Mouse (Mus musculus): Measurements from ENCODE around the gene Olfr1457. TPM values are rescaled to one million over a fixed set of nuclear protein-coding genes. Genes with fewer than 3 reads are reported as not detected.

Olfr1457 gene
- polyA plus RNA-seq (2015; fragmentation: Nextera tagmentation; extraction: Ambion mirVana): not detected in 2 replicates

DNA sequence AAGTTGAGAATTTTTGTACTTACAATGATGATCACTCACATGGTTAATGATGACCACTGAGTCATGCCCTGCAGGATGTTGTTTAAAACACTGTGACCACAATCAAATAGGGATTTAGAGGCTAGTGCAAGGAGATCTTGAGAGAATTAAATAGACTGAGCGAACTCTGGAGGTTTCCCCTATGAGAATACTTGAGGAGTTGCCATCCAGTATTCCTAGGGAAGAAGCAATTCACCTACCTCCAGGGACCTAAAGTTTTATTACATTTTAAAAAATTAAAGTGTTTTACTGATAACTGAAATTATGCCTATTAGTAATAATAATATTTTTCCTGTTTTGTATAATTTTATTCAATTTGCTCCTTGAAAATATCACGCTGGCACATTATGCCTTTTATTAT, at the start of gene Olfr1457:
TSS of gene Olfr1457 (minus strand) at position 101 of the 400 bp plus-strand sequence.
- H3K27ac ChIP-seq: no peak within 1 kb of the TSS
- H3K9me3 ChIP-seq: no peaks in the 10 kb centered on the region; the same call in 1 of the 2 replicates
- no peak within 1 kb of the TSS for H3K4me3 ChIP-seq
- no peak within 1 kb of the TSS for H3K4me2 ChIP-seq (replicated peaks)
- no peaks in the 10 kb centered on the region for H3K27me3 ChIP-seq
- no peaks in the 10 kb centered on the region for H3K36me3 ChIP-seq
- H3K9ac ChIP-seq: no peak within 1 kb of the TSS
- 68% methylated on average over 2 of the region's 2 CpGs for WGBS
- no peak for ATAC-seq (ENCODE audit: low FRiP score, low read depth)
- no peaks in the 10 kb centered on the region for H3K4me1 ChIP-seq

DNA sequence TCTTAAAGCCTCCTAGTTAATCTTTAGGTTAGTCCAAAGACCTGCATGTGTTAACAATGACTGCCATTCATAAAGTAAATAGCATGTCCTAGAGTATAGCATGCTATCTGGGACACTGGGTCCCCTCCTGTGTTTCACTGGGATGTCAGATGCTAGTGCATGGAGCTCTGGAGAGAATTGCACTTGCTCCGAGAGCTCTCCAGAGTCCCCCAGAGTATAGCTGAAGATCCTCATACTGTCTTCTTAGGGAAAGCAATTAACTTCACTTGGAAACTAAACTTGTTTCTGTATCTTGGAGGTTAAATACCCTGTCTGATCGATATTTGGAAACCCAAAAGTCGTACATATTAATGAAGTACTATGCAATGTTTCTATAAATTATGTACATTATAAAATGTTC, 9.0 kb upstream of the Olfr1457 start, which contains the start of gene Olfr1458:
TSS of gene Olfr1458 (minus strand) at position 101 of the 400 bp plus-strand sequence.
- Histone ChIP-seq H3K36me3 (no peaks in the 10 kb centered on the region), H3K9me3 (peaks cover 11% of the 10 kb centered on the region), H3K9ac (no peak within 1 kb of the TSS), H3K4me2 (replicated peaks) (no peak within 1 kb of the TSS), H3K27ac (no peak within 1 kb of the TSS), H3K27me3 (no peaks in the 10 kb centered on the region), H3K4me1 (no peaks in the 10 kb centered on the region), H3K4me3 (no peak within 1 kb of the TSS)
- whole genome bisulfite sequencing: 80% methylated on average over 3 of the region's 3 CpGs
- no peak for ATAC-seq (ENCODE audit: low FRiP score, low read depth)

DNA sequence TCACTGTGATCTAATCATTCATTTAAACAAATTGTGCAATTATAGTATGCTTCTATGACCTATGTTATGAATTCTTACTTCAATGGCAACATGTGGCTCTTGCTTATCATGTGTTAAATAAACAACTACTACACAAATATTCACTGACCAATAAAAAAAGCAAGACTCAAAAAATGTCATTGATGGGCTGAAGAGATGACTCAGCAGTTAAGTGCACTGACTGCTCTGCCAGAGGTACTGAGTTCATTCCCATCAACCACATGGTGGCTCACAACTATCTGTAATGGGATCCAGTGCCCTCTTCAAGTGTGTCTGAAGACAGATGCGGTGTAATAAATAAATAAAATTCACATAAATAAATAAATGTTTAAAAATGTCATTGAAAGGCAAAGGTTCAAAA, 3.8 kb downstream of the Olfr1457 start:
- Histone ChIP-seq H3K9ac (no peak overlapping the region), H3K27ac (no peak overlapping the region), H3K4me1 (no peaks in the 10 kb centered on the region), H3K9me3 (no peaks in the 10 kb centered on the region), H3K4me2 (replicated peaks) (no peak overlapping the region), H3K36me3 (no peaks in the 10 kb centered on the region), H3K4me3 (no peak overlapping the region), H3K27me3 (no peaks in the 10 kb centered on the region)
- WGBS: 80% methylated on average over 1 of the region's 1 CpGs
- no peak for ATAC-seq (ENCODE audit: low FRiP score, low read depth)

DNA sequence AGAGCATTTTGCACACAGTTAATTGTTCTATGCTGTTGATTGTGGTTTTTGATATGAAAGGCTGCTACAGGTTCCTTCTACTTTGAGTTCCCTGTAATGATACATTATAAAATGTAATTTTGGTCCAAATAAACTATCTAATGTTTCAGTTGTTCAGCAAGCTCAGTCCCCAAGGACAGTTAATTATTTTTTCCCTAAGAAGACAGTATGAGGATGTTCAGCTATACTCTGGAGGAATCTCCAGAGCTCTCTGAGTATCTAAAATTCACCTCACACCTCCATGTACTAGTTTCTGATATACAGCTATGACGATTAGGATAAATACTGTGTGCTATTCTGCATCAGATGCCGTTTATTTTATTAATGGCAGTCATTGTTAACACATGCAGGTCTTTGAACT, 37.4 kb downstream of the Olfr1457 start, which contains the start of gene Olfr1454:
TSS of gene Olfr1454 (plus strand) at position 301 of the 400 bp plus-strand sequence.
- 71% methylated on average over 2 of the region's 2 CpGs for WGBS
- Histone ChIP-seq H3K4me3 (no peak within 1 kb of the TSS), H3K4me1 (no peaks in the 10 kb centered on the region), H3K27ac (no peak within 1 kb of the TSS), H3K27me3 (no peaks in the 10 kb centered on the region), H3K9me3 (peaks cover 15% of the 10 kb centered on the region), H3K4me2 (replicated peaks) (no peak within 1 kb of the TSS), H3K36me3 (no peaks in the 10 kb centered on the region), H3K9ac (no peak within 1 kb of the TSS)
- no peak for ATAC-seq (ENCODE audit: low FRiP score, low read depth)

Other genes starting within 250 kb of the Olfr1457 start
- gene Olfr1444, start 240.6 kb downstream of the Olfr1457 start, polyA plus RNA-seq (2015; fragmentation: Nextera tagmentation; extraction: Ambion mirVana): not detected in 2 replicates
- gene Olfr1445, start 214.0 kb downstream of the Olfr1457 start, polyA plus RNA-seq (2015; fragmentation: Nextera tagmentation; extraction: Ambion mirVana): not detected in 2 replicates
- not detected in 2 replicates for gene Olfr1446, start 204.4 kb downstream of the Olfr1457 start, polyA plus RNA-seq (2015; fragmentation: Nextera tagmentation; extraction: Ambion mirVana)
- not detected in 2 replicates for gene Olfr1447, start 194.1 kb downstream of the Olfr1457 start, polyA plus RNA-seq (2015; fragmentation: Nextera tagmentation; extraction: Ambion mirVana)
- not detected in 2 replicates for gene Olfr1448, start 173.5 kb downstream of the Olfr1457 start, polyA plus RNA-seq (2015; fragmentation: Nextera tagmentation; extraction: Ambion mirVana)
- not detected in 2 replicates for gene Olfr1449, start 167.1 kb downstream of the Olfr1457 start, polyA plus RNA-seq (2015; fragmentation: Nextera tagmentation; extraction: Ambion mirVana)
- not detected in 2 replicates for gene Olfr1450, start 147.6 kb downstream of the Olfr1457 start, polyA plus RNA-seq (2015; fragmentation: Nextera tagmentation; extraction: Ambion mirVana)
- not detected in 2 replicates for gene Olfr1451, start 102.9 kb downstream of the Olfr1457 start, polyA plus RNA-seq (2015; fragmentation: Nextera tagmentation; extraction: Ambion mirVana)
- gene Olfr1453, start 69.6 kb downstream of the Olfr1457 start, polyA plus RNA-seq (2015; fragmentation: Nextera tagmentation; extraction: Ambion mirVana): not detected in 2 replicates
- not detected in 2 replicates for gene Olfr1454, start 37.3 kb downstream of the Olfr1457 start, polyA plus RNA-seq (2015; fragmentation: Nextera tagmentation; extraction: Ambion mirVana)
- not detected in 2 replicates for gene Olfr1458, start 8.9 kb upstream of the Olfr1457 start, polyA plus RNA-seq (2015; fragmentation: Nextera tagmentation; extraction: Ambion mirVana)
- not detected in 2 replicates for gene Olfr1459, start 51.7 kb upstream of the Olfr1457 start, polyA plus RNA-seq (2015; fragmentation: Nextera tagmentation; extraction: Ambion mirVana)
- not detected in 2 replicates for gene Olfr1461, start 65.1 kb upstream of the Olfr1457 start, polyA plus RNA-seq (2015; fragmentation: Nextera tagmentation; extraction: Ambion mirVana)
- not detected in 2 replicates for gene Olfr1462, start 87.8 kb upstream of the Olfr1457 start, polyA plus RNA-seq (2015; fragmentation: Nextera tagmentation; extraction: Ambion mirVana)
- gene Olfr1463, start 133.4 kb upstream of the Olfr1457 start, polyA plus RNA-seq (2015; fragmentation: Nextera tagmentation; extraction: Ambion mirVana): not detected in 2 replicates
- not detected in 2 replicates for gene Olfr1465, start 217.7 kb upstream of the Olfr1457 start, polyA plus RNA-seq (2015; fragmentation: Nextera tagmentation; extraction: Ambion mirVana)
- not detected in 2 replicates for gene Olfr1466, start 241.0 kb upstream of the Olfr1457 start, polyA plus RNA-seq (2015; fragmentation: Nextera tagmentation; extraction: Ambion mirVana)

All from limb, embryonic 13.5 days (tissue).